Mouse (Mus musculus) erythroblast, embryonic 14.5 days (primary cell): ENCODE measurements at regions not wholly inside any gene's neighbourhood (a gene's known extent, or its start where the extent isn't known, plus 50 kb on each side); places are given as distances from the start of the nearest gene placed in this dataset.

Source experiments
- GATA1 ChIP-seq: IDR thresholded peaks from 2 replicates; pipeline ENCODE4 v1.6.1; 2012; ENCODE audit warnings: low read length, inconsistent platforms, mixed read lengths
- TAL1 ChIP-seq: IDR thresholded peaks from 3 replicates; pipeline ENCODE4 v1.6.1; 2012; ENCODE audit warnings: low read length, inconsistent platforms, mixed read lengths

DNA sequence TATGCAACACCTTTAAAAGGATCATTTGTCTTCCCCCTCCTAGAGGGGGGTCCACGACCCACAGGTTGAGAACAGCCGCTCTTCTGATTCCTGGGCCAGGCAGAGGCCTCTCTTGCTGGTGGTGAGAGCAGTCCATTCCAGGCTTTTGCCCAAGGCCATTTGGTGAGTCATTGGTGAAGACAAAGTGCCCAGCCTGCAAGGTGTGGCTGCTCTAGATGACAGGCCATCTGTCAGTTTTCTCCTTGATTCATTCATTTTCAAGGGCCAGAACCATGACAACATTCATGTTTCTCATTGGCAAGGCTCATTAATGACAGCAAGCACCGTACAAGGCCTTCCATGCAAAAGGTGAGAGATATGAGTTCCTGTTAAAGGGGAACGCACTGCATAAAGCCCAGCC lies 131.2 kb upstream of the Gm26657 start:
- TF ChIP-seq GATA1 (no peak), TAL1 (no peak)
